Mouse (Mus musculus) kidney, postnatal 25 days (tissue): Measurements from ENCODE around the gene Snx25.

Experiments
- DNase-seq, 2 experiments: peaks; one replicate each; pipeline ENCODE4 v3.0.0; 2021; ENCODE audit warnings: mixed read lengths in 2 of 2

Gene Snx25

GRCm38 (mm10) chr8:46007050-46007672 lies 144.8 kb downstream of the Snx25 start:
- DNase-seq: no peak

GRCm38 (mm10) chr8:46005596-46005995 lies 146.4 kb downstream of the Snx25 start, which contains the start of gene Ankrd37:
Gene Ankrd37, minus strand, starts transcription at chr8:46005707.
- no peak for DNase-seq

GRCm38 (mm10) chr8:45999784-46000705 lies 151.9 kb downstream of the Snx25 start:
- DNase-seq: peak; percentile 99

- DNase-seq: peak; percentile 51 to 69
These were observed 152.7 kb downstream of the Snx25 start, which contains the start of gene Lrp2bp for GRCm38 (mm10) chr8:45999138-45999783. Gene Lrp2bp, plus strand, starts transcription at chr8:45999303.

- DNase-seq: no peak
These were observed 153.7 kb downstream of the Snx25 start for GRCm38 (mm10) chr8:45998228-45998627.

- no peak for DNase-seq
These were observed 156.4 kb downstream of the Snx25 start for GRCm38 (mm10) chr8:45995576-45995975.

- DNase-seq: no peak
These were observed 157.8 kb downstream of the Snx25 start for GRCm38 (mm10) chr8:45994111-45994510.

GRCm38 (mm10) chr8:45990631-45991310 lies 161.2 kb downstream of the Snx25 start:
- no peak for DNase-seq

GRCm38 (mm10) chr8:45988189-45988588 lies 163.8 kb downstream of the Snx25 start:
- no peak for DNase-seq

- DNase-seq: peak in 1 of 2 experiments; percentile 33
These were observed 165.3 kb downstream of the Snx25 start for GRCm38 (mm10) chr8:45986665-45987064.
